Mouse (Mus musculus) heart, embryonic 14.5 days (tissue): ENCODE measurements around the gene Nudt3. TPM values are rescaled to one million over a fixed set of nuclear protein-coding genes. Genes with fewer than 3 reads are reported as not detected.

Source experiments
- ATAC-seq: fragments of 200-750 bp; cut with Nextera tagmentation; 2 replicates; pipeline ENCODE4 v1.8.0; 2017; ENCODE audit warnings: low read depth, moderate TSS enrichment; ENCODE audit not compliant: insufficient number of reproducible peaks, insufficient read depth, low FRiP score
- H3K27ac ChIP-seq, 2 experiments: fragments of 200-500 bp in 1 of 2; fragments of 300-500 bp in 1 of 2; sonication (generic) in 1 of 2; replicated peaks in 1 of 2; 2 replicates each; pipeline ENCODE4 v1.5.1; 2012 to 2014; ENCODE audit warnings: low read depth in 2 of 2, low read length in 2 of 2, control low read depth in 1 of 2, mild to moderate bottlenecking in 1 of 2, mixed read lengths in 1 of 2; ENCODE audit not compliant: control insufficient read depth in 1 of 2, insufficient read depth in 1 of 2
- H3K27me3 ChIP-seq: fragments of 300-500 bp; sonication (generic); 2 replicates; pipeline ENCODE4 v1.6.1; 2014; ENCODE audit warnings: mild to moderate bottlenecking, low read length, control low read depth; ENCODE audit not compliant: control insufficient read depth, insufficient read depth
- H3K36me3 ChIP-seq: fragments of 300-500 bp; sonication (generic); 2 replicates; pipeline ENCODE4 v1.6.1; 2014; ENCODE audit warnings: mild to moderate bottlenecking, control low read depth, low read length, mixed read lengths; ENCODE audit not compliant: control insufficient read depth, insufficient read depth
- H3K4me1 ChIP-seq, 2 experiments: fragments of 200-500 bp in 1 of 2; fragments of 300-500 bp in 1 of 2; sonication (generic) in 1 of 2; 2 replicates each; pipeline ENCODE4 v1.6.1; 2012 to 2014; ENCODE audit warnings: low read length in 2 of 2, control low read depth in 1 of 2, mixed read lengths in 1 of 2; ENCODE audit not compliant: control insufficient read depth in 2 of 2, insufficient read depth in 2 of 2
- H3K4me2 ChIP-seq: fragments of 300-500 bp; sonication (generic); 2 replicates; pipeline ENCODE4 v1.6.1; 2014; ENCODE audit warnings: mild to moderate bottlenecking, low read length
- H3K4me3 ChIP-seq, 2 experiments: fragments of 200-500 bp in 1 of 2; fragments of 300-500 bp in 1 of 2; sonication (generic) in 1 of 2; 2 replicates each; pipeline ENCODE4 v1.5.1; 2012 to 2014; ENCODE audit warnings: low read length in 2 of 2, mild to moderate bottlenecking in 2 of 2, control low read depth in 1 of 2, low read depth in 1 of 2, moderate library complexity in 1 of 2; ENCODE audit not compliant: control insufficient read depth in 1 of 2, insufficient read depth in 1 of 2
- H3K9ac ChIP-seq: fragments of 300-500 bp; sonication (generic); 2 replicates; pipeline ENCODE4 v1.6.1; 2014; ENCODE audit warnings: mild to moderate bottlenecking, low read length
- H3K9me3 ChIP-seq: fragments of 300-500 bp; sonication (generic); 2 replicates; pipeline ENCODE4 v1.6.1; 2016; ENCODE audit warnings: low read length, control low read depth; ENCODE audit not compliant: control insufficient read depth
- WGBS: fragments of 180-500 bp; shearing (Covaris S2); extraction: QIAGEN DNeasy Blood & Tissue Kit; methylation state at CpG from one replicate; pipeline ENCODE4 v1.1.7; 2014; 5-methylcytosine and 5-hydroxymethylcytosine counted together
- polyA plus RNA-seq: library from polyadenylated mRNA; unstranded; fragments of >200 nt; fragmentation: Nextera tagmentation; extraction: Ambion mirVana; gene quantifications from 2 replicates; pipeline ENCODE4 v1.2.1, GENCODE M21; 2014

The Nudt3 gene
- 52.9 and 67.0 TPM in 2 replicates for polyA plus RNA-seq

- Histone ChIP-seq H3K36me3 (no peaks in the 10 kb centered on the region), H3K4me1 (peaks cover 8 to 30% of the 10 kb centered on the region in 2 experiments), H3K27ac (peak within 1 kb of the TSS; percentile 86 to 96), H3K4me3 (peak within 1 kb of the TSS; percentile 80 to 89), H3K27me3 (no peaks in the 10 kb centered on the region), H3K4me2 (peak within 1 kb of the TSS; percentile 82), H3K9ac (peak within 1 kb of the TSS; percentile 97), H3K9me3 (no peaks in the 10 kb centered on the region)
- 9% methylated on average over 76 of the region's 91 CpGs for WGBS
- peak; percentile 86 for ATAC-seq
Observed at GRCm38 (mm10) chr17:27623360-27624326, at the start of gene Nudt3. Nudt3 (minus strand) TSS chr17:27623495.

GRCm38 (mm10) chr17:27671720-27672119 lies 48.4 kb upstream of the Nudt3 start:
- no peaks in the 10 kb centered on the region for H3K36me3 ChIP-seq
- H3K9me3 ChIP-seq = no peaks in the 10 kb centered on the region
- H3K4me3 ChIP-seq = no peak overlapping the region
- H3K9ac ChIP-seq = no peak overlapping the region
- no peak overlapping the region for H3K27ac ChIP-seq
- H3K27me3 ChIP-seq = no peaks in the 10 kb centered on the region
- whole genome bisulfite sequencing = 76% methylated on average over 6 of the region's 6 CpGs
- no peak for ATAC-seq
- no peak overlapping the region for H3K4me2 ChIP-seq
- no peaks in the 10 kb centered on the region for H3K4me1 ChIP-seq

GRCm38 (mm10) chr17:27658767-27659166 lies 35.5 kb upstream of the Nudt3 start:
- Histone ChIP-seq H3K36me3 (no peaks in the 10 kb centered on the region), H3K27me3 (peaks cover 35% of the 10 kb centered on the region), H3K4me3 (no peak overlapping the region), H3K27ac (no peak overlapping the region), H3K9ac (no peak overlapping the region), H3K4me2 (no peak overlapping the region), H3K4me1 (peaks cover 6 to 14% of the 10 kb centered on the region in 2 experiments), H3K9me3 (no peaks in the 10 kb centered on the region)
- no peak for ATAC-seq
- 68% methylated on average over 7 of the region's 7 CpGs for WGBS

- Histone ChIP-seq H3K27ac (no peak overlapping the region), H3K27me3 (peaks cover 35% of the 10 kb centered on the region), H3K36me3 (no peaks in the 10 kb centered on the region), H3K9me3 (no peaks in the 10 kb centered on the region), H3K4me2 (no peak overlapping the region), H3K4me1 (peaks cover 6 to 14% of the 10 kb centered on the region in 2 experiments), H3K9ac (no peak overlapping the region), H3K4me3 (no peak overlapping the region)
- ATAC-seq = no peak
- WGBS = 69% methylated on average over 8 of the region's 8 CpGs
Observed at GRCm38 (mm10) chr17:27657123-27657522, 33.8 kb upstream of the Nudt3 start.

GRCm38 (mm10) chr17:27656414-27656813 lies 33.1 kb upstream of the Nudt3 start:
- H3K36me3 ChIP-seq = no peaks in the 10 kb centered on the region
- H3K9me3 ChIP-seq = no peaks in the 10 kb centered on the region
- H3K27me3 ChIP-seq = peaks cover 35% of the 10 kb centered on the region
- peaks cover 6 to 14% of the 10 kb centered on the region in 2 experiments for H3K4me1 ChIP-seq
- H3K9ac ChIP-seq = no peak overlapping the region
- no peak overlapping the region for H3K4me3 ChIP-seq
- no peak for ATAC-seq
- H3K27ac ChIP-seq = no peak overlapping the region
- peak overlapping the region; percentile 79 for H3K4me2 ChIP-seq
- 5% methylated on average over 5 of the region's 5 CpGs for WGBS

- H3K36me3 ChIP-seq = no peaks in the 10 kb centered on the region
- no peak overlapping the region for H3K27ac ChIP-seq
- WGBS = 4% methylated on average over 14 of the region's 14 CpGs
- H3K27me3 ChIP-seq = peaks cover 35% of the 10 kb centered on the region
- peak overlapping the region; percentile 79 for H3K4me2 ChIP-seq
- H3K4me3 ChIP-seq = peak overlapping the region; percentile 13 to 45; a peak in 3 of 4 replicates
- H3K4me1 ChIP-seq = peaks cover 6 to 14% of the 10 kb centered on the region in 2 experiments
- no peak for ATAC-seq
- H3K9me3 ChIP-seq = no peaks in the 10 kb centered on the region
- H3K9ac ChIP-seq = no peak overlapping the region
Observed at GRCm38 (mm10) chr17:27656011-27656399, 32.7 kb upstream of the Nudt3 start.

GRCm38 (mm10) chr17:27655089-27656010 lies 32.1 kb upstream of the Nudt3 start, which contains the start of gene Pacsin1:
Pacsin1 (plus strand) TSS chr17:27655509.
- no peak within 1 kb of the TSS for H3K9ac ChIP-seq
- no peaks in the 10 kb centered on the region for H3K9me3 ChIP-seq
- H3K27me3 ChIP-seq = peaks cover 35% of the 10 kb centered on the region
- peak within 1 kb of the TSS; percentile 79 for H3K4me2 ChIP-seq
- 2% methylated on average over 55 of the region's 65 CpGs for WGBS
- H3K27ac ChIP-seq = no peak within 1 kb of the TSS
- H3K36me3 ChIP-seq = no peaks in the 10 kb centered on the region
- H3K4me3 ChIP-seq = peak within 1 kb of the TSS; percentile 43 to 45
- peaks cover 6 to 14% of the 10 kb centered on the region in 2 experiments for H3K4me1 ChIP-seq
- no peak for ATAC-seq
